Mouse (Mus musculus) megakaryocyte progenitor cell, adult 5-6 weeks (primary cell): Measurements from ENCODE around the gene Snrpa1. TPM values are rescaled to one million over a fixed set of nuclear protein-coding genes. Genes with fewer than 3 reads are reported as not detected.

Experiments used
- ATAC-seq: replicated peaks from 2 replicates; pipeline ENCODE4 v1.8.0; 2016; ENCODE audit warnings: mild to moderate bottlenecking, moderate TSS enrichment, inconsistent platforms; ENCODE audit not compliant: poor library complexity
- total RNA-seq, 2 experiments: library from RNA; stranded (forward) in 1 of 2; stranded (reverse) in 1 of 2; fragments of 157-497, 149-512 nt in 1 of 2; fragments of 200-1000 nt in 1 of 2; gene quantifications; 2 replicates each; pipeline versions ENCODE4 v1.2.3 to v1.2.4; 2015 to 2017

Gene Snrpa1
- total RNA-seq (2015) (118 and 130 TPM in 2 replicates), total RNA-seq (2017) (108 and 134 TPM in 2 replicates)

GRCm38 (mm10) chr7:66058703-66059102, at the start of gene Snrpa1:
Gene Snrpa1, plus strand, starts transcription at chr7:66059003.
- no peak for ATAC-seq

DNA sequence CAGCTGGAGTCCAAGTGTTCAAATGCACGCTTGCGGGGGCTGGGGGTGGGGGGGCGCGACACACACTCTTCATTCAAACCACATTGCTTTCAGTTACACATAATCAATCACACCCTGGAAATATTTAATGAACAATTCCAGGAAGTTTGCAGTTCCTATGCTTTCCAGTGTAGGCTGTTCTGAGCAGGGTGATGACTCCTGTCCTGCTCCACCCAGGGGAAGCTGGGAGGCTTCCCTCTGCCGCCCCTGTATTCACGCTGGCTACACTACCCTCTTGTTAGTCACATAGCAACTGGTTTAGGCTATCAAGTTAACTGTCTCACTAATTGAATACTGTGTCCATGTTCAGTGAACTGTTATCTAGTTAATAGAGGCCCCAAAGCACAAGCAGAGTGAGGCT, 48.3 kb upstream of the Snrpa1 start:
- ATAC-seq = no peak

DNA sequence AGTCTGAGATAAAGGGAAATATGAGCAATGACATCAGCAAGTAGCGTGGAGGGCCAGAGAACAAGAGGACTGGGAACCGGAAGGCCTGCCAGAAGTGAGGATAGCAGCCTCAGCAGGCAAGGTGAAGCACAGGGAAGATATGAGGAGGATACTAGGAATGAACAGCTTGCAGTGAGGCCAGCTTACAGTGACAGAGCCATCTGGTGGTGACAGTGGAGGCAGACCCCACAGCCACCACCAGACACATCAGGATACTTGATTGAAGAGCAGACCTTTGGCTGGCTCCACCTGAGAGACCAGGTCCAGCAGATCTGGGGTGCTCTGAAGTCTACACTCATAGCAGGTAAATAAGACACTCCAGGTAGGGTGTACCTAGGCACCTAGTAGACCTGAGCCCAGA, 31.1 kb upstream of the Snrpa1 start:
- ATAC-seq = no peak

GRCm38 (mm10) chr7:66028766-66029512, 29.9 kb upstream of the Snrpa1 start:
- ATAC-seq = no peak

- no peak for ATAC-seq
Observed at GRCm38 (mm10) chr7:66036809-66037208, 22.0 kb upstream of the Snrpa1 start.

DNA sequence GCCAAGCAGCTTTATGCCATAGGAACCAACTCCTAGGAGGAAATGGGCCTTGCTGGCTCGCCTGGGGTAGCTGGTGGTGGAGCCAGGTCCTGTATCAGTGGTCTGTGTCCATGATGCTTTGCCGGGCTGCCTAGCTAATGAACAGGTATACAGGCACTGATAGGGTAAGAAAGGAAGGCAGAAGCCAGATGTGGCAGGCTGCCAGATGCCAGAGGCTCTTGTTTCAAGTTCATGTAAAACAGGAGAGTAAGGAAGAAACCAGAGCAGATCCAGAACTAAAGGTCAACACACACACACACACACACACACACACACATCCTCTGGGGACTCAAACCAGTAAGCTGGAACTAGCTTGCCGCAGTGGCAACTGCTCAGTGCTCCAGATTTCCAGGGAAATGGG, 20.5 kb upstream of the Snrpa1 start:
- ATAC-seq = no peak

GRCm38 (mm10) chr7:66038730-66039129, 20.1 kb upstream of the Snrpa1 start:
- no peak for ATAC-seq

DNA sequence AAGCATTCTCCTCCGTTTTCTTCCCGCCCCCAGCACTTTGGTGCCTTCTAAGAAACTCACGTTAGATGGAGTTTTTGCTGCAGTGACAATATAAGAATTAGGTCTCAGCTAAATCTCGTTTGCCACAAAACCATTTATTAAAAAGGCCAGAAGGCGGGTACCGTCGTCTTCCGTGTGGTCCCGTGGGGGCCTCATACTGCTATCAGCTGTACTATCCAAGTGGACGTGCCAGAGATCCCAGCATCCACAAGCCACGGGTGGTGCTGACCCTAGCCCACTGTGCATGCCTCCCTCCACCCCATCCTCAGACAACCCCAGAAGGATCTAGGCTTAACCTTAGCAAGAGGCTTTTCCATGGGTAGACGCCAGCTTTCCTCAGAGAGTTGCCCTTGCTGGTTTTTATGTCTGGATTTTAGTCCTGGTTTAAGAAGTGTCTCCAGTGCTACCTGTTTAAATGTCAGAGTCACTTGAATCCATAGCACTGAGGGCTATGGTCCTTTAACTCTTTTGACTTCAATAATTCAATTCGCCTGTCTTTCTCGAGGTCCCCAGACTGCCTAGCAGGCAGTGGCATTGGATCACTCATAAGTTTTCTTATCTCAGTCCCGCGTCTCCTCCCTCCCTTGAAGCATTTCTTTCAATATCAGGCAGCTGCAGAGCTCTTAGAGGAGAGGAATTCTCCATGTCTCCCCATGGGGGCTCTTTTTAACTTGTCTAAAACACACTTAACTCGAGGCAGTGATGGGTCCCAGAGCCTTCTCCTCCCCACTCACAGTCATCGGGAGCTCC, 18.6 kb upstream of the Snrpa1 start:
- peak; percentile 44 for ATAC-seq

DNA sequence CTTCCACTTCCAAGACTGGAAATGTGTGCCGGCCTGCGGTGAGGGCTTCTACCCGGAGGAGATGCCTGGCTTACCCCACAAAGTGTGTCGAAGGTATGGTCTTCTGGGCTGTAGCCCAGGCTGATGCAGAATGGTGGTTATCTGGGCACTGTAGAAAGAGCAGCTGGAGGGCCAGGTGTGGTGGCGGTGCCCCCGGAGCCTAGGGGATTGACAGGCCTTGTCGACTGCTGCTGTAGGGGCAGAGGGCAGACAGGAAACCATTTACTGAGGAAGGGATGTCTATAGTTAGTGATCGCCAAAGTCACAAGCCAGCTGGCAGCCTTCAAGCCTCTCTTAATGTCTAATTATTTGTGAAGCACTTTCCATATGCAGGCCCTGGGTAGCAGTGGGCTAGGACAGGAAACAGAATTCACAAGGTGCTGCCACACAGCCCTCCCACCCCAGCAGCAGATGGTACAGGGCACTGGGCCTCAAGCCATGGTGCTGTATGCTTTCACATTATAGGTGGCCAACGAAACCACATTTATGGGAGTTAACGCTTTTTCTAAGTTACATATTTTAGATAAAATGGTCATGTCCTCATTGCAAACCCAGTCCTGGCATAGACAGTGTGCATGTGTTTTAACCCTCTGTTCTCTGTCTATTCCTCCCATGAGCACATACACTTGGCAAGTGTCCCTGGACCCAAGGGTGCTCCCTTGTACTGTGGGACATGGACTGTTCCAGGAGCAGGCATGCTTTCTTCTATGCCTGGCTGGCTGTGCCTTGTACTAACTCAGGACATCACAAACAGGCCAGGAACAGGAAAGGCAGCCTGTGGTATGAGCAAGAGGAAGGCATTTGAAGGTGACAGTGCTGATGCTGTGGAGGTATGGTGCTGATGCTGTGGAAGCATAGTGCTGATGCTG, 15.0 kb upstream of the Snrpa1 start, which contains the start of gene Gm45213:
TSS of gene Gm45213 (plus strand) at position 51 of the 908 bp plus-strand sequence.
- ATAC-seq = no peak

DNA sequence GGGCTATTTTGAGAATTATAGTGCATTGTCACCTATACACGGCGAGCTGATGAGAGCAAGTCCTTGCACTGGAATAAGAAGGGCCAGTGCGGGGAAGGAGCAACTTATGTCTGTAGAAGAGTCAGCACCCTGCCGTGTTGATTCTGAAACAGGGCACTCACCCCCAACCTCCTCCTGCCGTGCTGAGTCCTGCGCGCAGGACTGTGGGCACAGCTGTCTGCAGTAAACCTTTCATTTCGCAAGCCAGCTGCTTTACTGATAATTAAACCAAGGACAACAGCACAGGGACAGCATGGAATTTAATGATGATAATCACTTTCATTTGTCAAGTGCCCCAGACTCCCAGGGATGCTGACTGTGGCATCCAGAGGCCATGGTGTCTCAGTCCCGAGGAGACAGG, 14.2 kb upstream of the Snrpa1 start:
- ATAC-seq = no peak

GRCm38 (mm10) chr7:66046921-66047918, 11.6 kb upstream of the Snrpa1 start:
- no peak for ATAC-seq

DNA sequence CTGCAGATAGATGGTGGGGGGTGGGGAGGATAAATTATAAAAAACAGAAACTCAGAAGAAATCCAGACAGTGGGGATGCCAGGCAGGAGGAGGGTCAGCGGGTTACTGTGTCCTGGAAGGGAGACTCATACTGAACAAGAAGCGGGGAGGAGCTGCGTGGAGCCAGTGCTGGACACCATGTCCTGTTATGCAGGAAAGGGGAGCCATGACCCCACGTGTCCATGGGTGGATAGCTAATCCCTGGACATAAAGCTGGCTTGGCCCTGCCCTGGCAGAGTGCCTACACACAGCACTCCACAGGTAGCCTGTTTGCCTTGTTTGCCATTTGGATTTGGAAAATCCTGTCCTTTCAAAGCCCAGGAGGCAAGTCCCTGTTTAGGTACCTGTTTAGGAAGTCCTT, 10.8 kb upstream of the Snrpa1 start:
- ATAC-seq = no peak

GRCm38 (mm10) chr7:66048446-66049230, 10.2 kb upstream of the Snrpa1 start:
- no peak for ATAC-seq

GRCm38 (mm10) chr7:66053946-66054483, 4.8 kb upstream of the Snrpa1 start:
- ATAC-seq = no peak

- peak; percentile 46; the same call in 1 of the 2 replicates for ATAC-seq
Observed at GRCm38 (mm10) chr7:66055356-66055755, 3.4 kb upstream of the Snrpa1 start.

- peak; percentile 97 for ATAC-seq
Observed at GRCm38 (mm10) chr7:66060066-66060956, 1.5 kb downstream of the Snrpa1 start.

- no peak for ATAC-seq
Observed at GRCm38 (mm10) chr7:66061057-66061456, 2.3 kb downstream of the Snrpa1 start.

DNA sequence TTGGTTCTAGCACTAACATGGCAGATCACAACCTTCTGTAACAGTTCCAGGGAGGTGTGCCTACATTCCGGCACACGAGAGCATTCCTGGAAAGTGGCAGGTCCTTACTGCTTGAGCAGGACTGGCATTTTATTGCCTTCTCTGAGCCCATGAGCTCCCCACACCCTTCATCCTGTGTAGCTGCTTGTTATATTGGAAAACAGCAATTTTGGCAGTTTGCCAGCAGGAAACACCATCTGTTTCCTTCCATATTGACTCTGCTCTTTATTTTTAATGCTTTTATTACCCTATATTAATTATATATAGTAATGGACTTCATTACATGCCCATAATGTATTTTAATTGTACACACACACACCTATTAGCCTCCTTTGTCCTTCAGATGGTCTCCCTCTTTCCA, 17.6 kb downstream of the Snrpa1 start:
- ATAC-seq = no peak
